ENCODE assay signal across 8 mouse cellular contexts in genomic region chr12:59131578-59131946, GRCm38 (mm10). TPM values are rescaled to one million over a fixed set of nuclear protein-coding genes. Genes with fewer than 3 reads are reported as not detected.
DNase-seq lines count a peak whose midpoint lies in the region; ATAC-seq and TF ChIP-seq lines count a peak whose summit lies in the region.

No protein-coding gene starts in this region.

- no peak for TF ChIP-seq CTCF in bone marrow, adult 2 months (IDR thresholded peaks at IDR 0.05; ENCODE audit: control insufficient read depth, insufficient read depth, low read length)
- TF ChIP-seq CTCF in lung, postnatal 0 days (IDR thresholded peaks at IDR 0.05), result no peak

- peaks cover 21% of the 10 kb centered on the region for H3K4me1 ChIP-seq in kidney, embryonic 16.5 days (ENCODE audit: insufficient read depth, low read length)
- H3K4me1 ChIP-seq in bone marrow, adult 2 months (ENCODE audit: control insufficient read depth, insufficient read depth, low read length), result peaks cover 6% of the 10 kb centered on the region; the same call in 1 of the 2 replicates
- peaks cover 21% of the 10 kb centered on the region for H3K4me1 ChIP-seq in heart, embryonic 16.5 days (ENCODE audit: control insufficient read depth, insufficient read depth, low read length)
- peaks cover 6% of the 10 kb centered on the region; the same call in 1 of the 2 replicates for H3K4me1 ChIP-seq in lung, postnatal 0 days (ENCODE audit: insufficient read depth, low read depth, low read length)

- peak overlapping the region; percentile 96 for H3K9ac ChIP-seq in kidney, embryonic 16.5 days (replicated peaks; ENCODE audit: low read length)
- peak overlapping the region; percentile 96 for H3K9ac ChIP-seq in heart, embryonic 16.5 days (ENCODE audit: low read length)
- H3K9ac ChIP-seq in lung, postnatal 0 days (replicated peaks; ENCODE audit: low read depth), result peak overlapping the region; percentile 91

- ATAC-seq in kidney, embryonic 16.5 days (ENCODE audit: low FRiP score, low TSS enrichment), result peak; percentile 57
- peak; percentile 41 for ATAC-seq in heart, embryonic 16.5 days (replicated peaks; ENCODE audit: extremely low read depth, insufficient read depth, low FRiP score)
- peak; percentile 14 for ATAC-seq in lung, postnatal 0 days

- peak overlapping the region; percentile 90 for H3K4me3 ChIP-seq in kidney, embryonic 16.5 days (ENCODE audit: low read length)
- H3K4me3 ChIP-seq in bone marrow, adult 2 months (replicated peaks; ENCODE audit: control insufficient read depth, low read depth, low read length), result peak overlapping the region; percentile 89
- peak overlapping the region; percentile 92 for H3K4me3 ChIP-seq in heart, embryonic 16.5 days (ENCODE audit: low read length)
- H3K4me3 ChIP-seq in lung, postnatal 0 days (ENCODE audit: low read depth, low read length), result peak overlapping the region; percentile 86

- peak overlapping the region; percentile 67 for H3K4me2 ChIP-seq in kidney, embryonic 16.5 days (replicated peaks; ENCODE audit: low read depth, low read length)
- H3K4me2 ChIP-seq in heart, embryonic 16.5 days (ENCODE audit: low read depth, low read length), result peak overlapping the region; percentile 88
- H3K4me2 ChIP-seq in lung, postnatal 0 days (replicated peaks; ENCODE audit: low read depth, low read length), result peak overlapping the region; percentile 84

- H3K27me3 ChIP-seq in kidney, embryonic 16.5 days (ENCODE audit: insufficient read depth, low read length), result no peaks in the 10 kb centered on the region
- H3K27me3 ChIP-seq in heart, embryonic 16.5 days (ENCODE audit: control insufficient read depth, insufficient read depth, low read length), result no peaks in the 10 kb centered on the region
- no peaks in the 10 kb centered on the region for H3K27me3 ChIP-seq in lung, postnatal 0 days (replicated peaks; ENCODE audit: insufficient read depth, low read length)

- H3K36me3 ChIP-seq in kidney, embryonic 16.5 days (ENCODE audit: insufficient read depth, low read length), result no peaks in the 10 kb centered on the region
- H3K36me3 ChIP-seq in heart, embryonic 16.5 days (ENCODE audit: control insufficient read depth, insufficient read depth), result no peaks in the 10 kb centered on the region
- no peaks in the 10 kb centered on the region for H3K36me3 ChIP-seq in lung, postnatal 0 days (ENCODE audit: insufficient read depth, low read length)

- peak overlapping the region; percentile 96 for H3K27ac ChIP-seq in kidney, embryonic 16.5 days (ENCODE audit: low read length)
- peak overlapping the region; percentile 90 for H3K27ac ChIP-seq in bone marrow, adult 2 months (ENCODE audit: control insufficient read depth, insufficient read depth, low read depth, low read length, poor library complexity)
- H3K27ac ChIP-seq in heart, embryonic 16.5 days (ENCODE audit: low read length), result peak overlapping the region; percentile 94
- peak overlapping the region; percentile 97 for H3K27ac ChIP-seq in lung, postnatal 0 days (ENCODE audit: low read length)

- DNase-seq in kidney, postnatal 14 days, result no peak
- DNase-seq in lung, postnatal 0 days (ENCODE audit: low spot score), result peak; percentile 75
- no peak for DNase-seq in Muller cell, postnatal 12 days (ENCODE audit: inconsistent ontology term)
- no peak for DNase-seq in cerebellum, adult 9-10 months
- DNase-seq in retina, postnatal 1 day, result no peak

- no peaks in the 10 kb centered on the region for H3K9me3 ChIP-seq in kidney, embryonic 16.5 days (ENCODE audit: low read length)
- no peaks in the 10 kb centered on the region for H3K9me3 ChIP-seq in heart, embryonic 16.5 days (replicated peaks; ENCODE audit: control insufficient read depth, low read length)
- H3K9me3 ChIP-seq in lung, postnatal 0 days (ENCODE audit: low read length), result no peaks in the 10 kb centered on the region

- WGBS in kidney, embryonic 16.5 days, result under 1% methylated on average over 30 of the region's 30 CpGs
- under 1% methylated on average over 30 of the region's 30 CpGs for WGBS in bone marrow, adult 2 months
- WGBS in heart, embryonic 16.5 days, result under 1% methylated on average over 30 of the region's 30 CpGs
- WGBS in lung, postnatal 0 days, result under 1% methylated on average over 20 of the region's 30 CpGs

- TF ChIP-seq POLR2A in bone marrow, adult 2 months (IDR thresholded peaks at IDR 0.05; ENCODE audit: borderline replicate concordance, control insufficient read depth, low read depth, low read length), result no peak

- no peak for TF ChIP-seq EP300 in lung, postnatal 0 days (IDR thresholded peaks at IDR 0.05)

RNA-seq across cellular contexts. Expression of gene Mia2, which starts 36.0 kb away (rescaled TPM):
- 68.5 and 72.8 TPM in 2 replicates for polyA plus RNA-seq in kidney, embryonic 16.5 days (2015; fragmentation: Nextera tagmentation; extraction: Ambion mirVana)
- 23.6 and 44.9 TPM in 2 replicates for polyA plus RNA-seq in bone marrow, adult 2 months (2011; ENCODE audit: insufficient read depth, insufficient read length, low replicate concordance, missing spikeins)
- polyA plus RNA-seq in heart, embryonic 16.5 days (2015; fragmentation: Nextera tagmentation; extraction: Ambion mirVana), result 43.0 and 63.6 TPM in 2 replicates
- polyA plus RNA-seq in lung, postnatal 0 days (2015; fragmentation: Nextera tagmentation; extraction: Ambion mirVana), result 78.9 and 79.3 TPM in 2 replicates
